Mouse (Mus musculus) stomach, embryonic 15.5 days (tissue): ENCODE measurements around the gene Tmtc2. TPM values are rescaled to one million over a fixed set of nuclear protein-coding genes. Genes with fewer than 3 reads are reported as not detected.
"Not testable (repeated sequence)": the region's sequence is repeated elsewhere in the genome, so short reads cannot be mapped to it uniquely, and the experiment has no call there.

Experiments used
- ATAC-seq: fragments of 200-750 bp; cut with Nextera tagmentation; 2 replicates; pipeline ENCODE4 v1.8.0; 2017; ENCODE audit warnings: low read depth, moderate number of reproducible peaks, moderate TSS enrichment; ENCODE audit not compliant: insufficient read depth, low FRiP score
- H3K27ac ChIP-seq: fragments of 300-500 bp; sonication (generic); 2 replicates; pipeline ENCODE4 v1.5.1; 2015; ENCODE audit warnings: mild to moderate bottlenecking, inconsistent platforms
- H3K27me3 ChIP-seq: fragments of 300-500 bp; sonication (generic); replicated peaks from 2 replicates; pipeline ENCODE4 v1.6.1; 2015; ENCODE audit warnings: inconsistent platforms
- H3K36me3 ChIP-seq: fragments of 300-500 bp; sonication (generic); 2 replicates; pipeline ENCODE4 v1.6.1; 2015; ENCODE audit warnings: inconsistent platforms
- H3K4me1 ChIP-seq: fragments of 300-500 bp; sonication (generic); 2 replicates; pipeline ENCODE4 v1.6.1; 2015; ENCODE audit warnings: inconsistent platforms
- H3K4me2 ChIP-seq: fragments of 300-500 bp; sonication (generic); 2 replicates; pipeline ENCODE4 v1.6.1; 2015; ENCODE audit warnings: mild to moderate bottlenecking, inconsistent platforms
- H3K4me3 ChIP-seq: fragments of 300-500 bp; sonication (generic); replicated peaks from 2 replicates; pipeline ENCODE4 v1.5.1; 2015; ENCODE audit warnings: inconsistent platforms
- H3K9ac ChIP-seq: fragments of 300-500 bp; sonication (generic); 2 replicates; pipeline ENCODE4 v1.6.1; 2015; ENCODE audit warnings: inconsistent platforms
- H3K9me3 ChIP-seq: fragments of 300-500 bp; sonication (generic); 2 replicates; pipeline ENCODE4 v1.6.1; 2016; ENCODE audit warnings: inconsistent platforms
- WGBS: fragments of 180-500 bp; shearing (Covaris S2); methylation state at CpG from one replicate; pipeline ENCODE4 v1.1.7; 2015; 5-methylcytosine and 5-hydroxymethylcytosine counted together
- polyA plus RNA-seq: library from polyadenylated mRNA; unstranded; fragments of >200 nt; fragmentation: Nextera tagmentation; extraction: Ambion mirVana; gene quantifications from 2 replicates; pipeline ENCODE4 v1.2.1, GENCODE M21; 2015

Tmtc2 gene
- polyA plus RNA-seq, 1 experiment from 2014 or later = 12.2 TPM

- H3K9me3 ChIP-seq = no peaks in the 10 kb centered on the region
- no peak overlapping the region for H3K9ac ChIP-seq
- H3K4me3 ChIP-seq = no peak overlapping the region
- WGBS = 51% methylated on average over 3 of the region's 3 CpGs
- H3K4me1 ChIP-seq = no peaks in the 10 kb centered on the region
- H3K27me3 ChIP-seq = no peaks in the 10 kb centered on the region
- no peak overlapping the region for H3K27ac ChIP-seq
- peaks cover 6% of the 10 kb centered on the region for H3K36me3 ChIP-seq
- ATAC-seq = no peak
- no peak overlapping the region for H3K4me2 ChIP-seq
These were observed 254.8 kb downstream of the Tmtc2 start for GRCm38 (mm10) chr10:105319299-105320057.

GRCm38 (mm10) chr10:105318869-105319268, 255.4 kb downstream of the Tmtc2 start:
- Histone ChIP-seq H3K4me1 (no peaks in the 10 kb centered on the region), H3K36me3 (peaks cover 6% of the 10 kb centered on the region), H3K27ac (no peak overlapping the region), H3K27me3 (no peaks in the 10 kb centered on the region), H3K4me3 (no peak overlapping the region), H3K9ac (no peak overlapping the region), H3K9me3 (no peaks in the 10 kb centered on the region), H3K4me2 (no peak overlapping the region)
- no peak for ATAC-seq
- WGBS = 33% methylated on average over 2 of the region's 2 CpGs

- Histone ChIP-seq H3K4me2 (no peak overlapping the region), H3K9ac (no peak overlapping the region), H3K27ac (no peak overlapping the region), H3K36me3 (no peaks in the 10 kb centered on the region), H3K27me3 (no peaks in the 10 kb centered on the region), H3K4me1 (no peaks in the 10 kb centered on the region), H3K4me3 (no peak overlapping the region), H3K9me3 (no peaks in the 10 kb centered on the region)
- ATAC-seq = no peak
- 75% methylated on average over 5 of the region's 5 CpGs for WGBS
These were observed 261.3 kb downstream of the Tmtc2 start for GRCm38 (mm10) chr10:105312986-105313385.

DNA sequence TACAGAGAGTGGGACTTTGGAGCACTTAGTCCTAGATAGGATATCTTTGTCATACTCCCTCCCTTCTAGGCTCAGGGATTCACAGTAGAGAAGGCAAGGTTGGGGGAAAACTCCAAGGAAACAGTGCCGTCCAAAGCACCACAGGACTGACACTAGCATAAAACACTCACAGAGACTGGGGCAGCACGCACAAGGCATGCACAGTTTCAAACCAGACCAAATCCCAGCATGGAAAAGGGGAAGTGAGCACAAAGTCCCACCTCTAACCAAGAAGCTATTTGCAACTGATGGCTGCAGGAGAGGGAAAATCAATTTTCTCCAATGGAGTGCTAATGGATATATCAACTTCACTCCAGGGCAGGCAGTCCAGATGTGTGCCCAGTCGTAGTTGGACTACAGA, 276.7 kb downstream of the Tmtc2 start:
- no peak overlapping the region for H3K9ac ChIP-seq
- no peak overlapping the region for H3K27ac ChIP-seq
- no peaks in the 10 kb centered on the region for H3K36me3 ChIP-seq
- ATAC-seq = no peak
- no peaks in the 10 kb centered on the region for H3K4me1 ChIP-seq
- no peaks in the 10 kb centered on the region for H3K27me3 ChIP-seq
- H3K9me3 ChIP-seq = no peaks in the 10 kb centered on the region
- WGBS = 83% methylated on average over 3 of the region's 3 CpGs
- no peak overlapping the region for H3K4me3 ChIP-seq
- H3K4me2 ChIP-seq = no peak overlapping the region

DNA sequence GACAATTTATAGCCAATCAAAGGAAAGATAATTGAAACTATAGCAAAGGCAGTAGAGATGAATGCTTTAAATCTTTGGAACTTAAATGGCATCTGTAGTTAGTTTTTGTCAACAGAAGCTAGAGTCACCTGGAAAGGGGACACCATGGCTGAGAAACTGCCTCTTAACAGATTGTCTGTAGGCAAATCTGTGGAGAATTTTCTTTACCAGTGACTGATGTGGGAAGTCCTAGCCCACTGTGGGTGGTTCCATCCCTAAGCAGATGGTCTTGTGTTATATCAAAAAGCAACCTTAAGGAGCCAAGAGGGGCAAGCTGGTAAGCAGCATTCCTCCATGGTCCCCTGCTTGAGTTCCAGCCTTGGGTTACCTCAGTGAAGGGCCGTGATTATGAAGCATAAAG, 281.3 kb downstream of the Tmtc2 start:
- Histone ChIP-seq H3K4me2 (no peak overlapping the region), H3K27ac (no peak overlapping the region), H3K27me3 (no peaks in the 10 kb centered on the region), H3K4me3 (no peak overlapping the region), H3K9ac (no peak overlapping the region), H3K36me3 (no peaks in the 10 kb centered on the region), H3K9me3 (no peaks in the 10 kb centered on the region), H3K4me1 (no peaks in the 10 kb centered on the region)
- 100% methylated on average over 1 of the region's 1 CpGs for WGBS
- no peak for ATAC-seq

DNA sequence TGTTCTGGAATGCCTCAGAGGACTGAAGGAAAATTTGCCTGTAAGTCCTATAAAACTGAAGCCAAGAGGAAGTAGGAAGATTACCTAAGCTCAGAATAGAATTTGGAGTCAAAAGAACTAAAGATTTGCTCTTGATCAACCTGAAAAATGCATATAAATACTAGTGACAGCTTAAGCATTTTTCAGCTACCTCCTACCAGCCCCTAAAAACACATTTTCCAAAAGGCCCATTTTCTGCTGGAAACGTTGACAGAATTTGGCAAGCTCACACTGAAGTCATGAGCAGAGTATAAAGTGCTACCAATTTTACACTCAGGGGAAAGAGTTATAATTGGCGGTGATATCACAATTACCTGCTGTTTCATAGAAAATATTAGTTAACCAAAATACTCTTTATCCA, 285.8 kb downstream of the Tmtc2 start:
- no peak for ATAC-seq
- no peaks in the 10 kb centered on the region for H3K27me3 ChIP-seq
- H3K36me3 ChIP-seq = no peaks in the 10 kb centered on the region
- H3K4me3 ChIP-seq = no peak overlapping the region
- H3K9me3 ChIP-seq = no peaks in the 10 kb centered on the region
- H3K9ac ChIP-seq = no peak overlapping the region
- H3K4me2 ChIP-seq = no peak overlapping the region
- 70% methylated on average over 2 of the region's 2 CpGs for WGBS
- no peak overlapping the region for H3K27ac ChIP-seq
- H3K4me1 ChIP-seq = no peaks in the 10 kb centered on the region

DNA sequence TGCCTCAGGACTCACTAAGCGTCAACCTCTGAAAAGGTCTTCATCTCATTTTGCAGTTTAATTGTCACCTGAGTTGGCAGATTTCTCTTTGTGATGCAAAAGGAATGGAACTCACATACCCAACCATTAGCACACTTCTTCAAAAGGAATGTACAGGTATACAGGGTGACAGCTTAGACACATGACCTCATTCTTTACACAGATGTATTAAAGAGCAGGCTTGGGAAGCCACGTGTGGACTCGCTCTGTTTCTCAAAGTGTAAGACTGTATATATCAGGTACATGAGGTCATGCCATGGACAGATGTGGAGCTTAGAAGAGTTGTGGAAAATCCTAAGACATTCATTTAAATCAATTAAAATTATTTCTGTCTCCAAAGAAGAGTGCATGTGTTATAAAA, 286.7 kb downstream of the Tmtc2 start:
- H3K4me2 ChIP-seq = no peak overlapping the region
- no peak overlapping the region for H3K9ac ChIP-seq
- no peaks in the 10 kb centered on the region for H3K9me3 ChIP-seq
- no peak overlapping the region for H3K4me3 ChIP-seq
- H3K4me1 ChIP-seq = no peaks in the 10 kb centered on the region
- ATAC-seq = no peak
- H3K27me3 ChIP-seq = no peaks in the 10 kb centered on the region
- H3K36me3 ChIP-seq = no peaks in the 10 kb centered on the region
- H3K27ac ChIP-seq = no peak overlapping the region
- WGBS = 77% methylated on average over 3 of the region's 3 CpGs

DNA sequence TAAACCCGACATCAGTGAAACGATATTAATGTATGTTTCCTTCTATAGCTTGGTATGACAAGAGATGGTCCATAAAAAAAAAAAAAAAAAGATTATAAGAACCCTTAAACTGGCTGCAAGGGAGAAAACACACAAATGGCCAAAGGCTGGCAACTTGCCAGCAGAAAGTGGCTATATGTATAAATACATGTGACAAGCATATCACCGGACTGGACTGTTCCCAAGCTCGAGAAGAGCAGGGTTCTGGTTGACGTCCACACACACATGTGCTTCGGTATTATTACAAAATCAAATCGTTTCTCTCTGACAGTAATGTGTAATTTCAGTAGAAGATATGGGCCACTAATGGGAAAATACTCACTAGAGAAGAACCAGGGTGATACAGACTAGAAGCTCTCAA, 287.2 kb downstream of the Tmtc2 start:
- Histone ChIP-seq H3K27ac (no peak overlapping the region), H3K4me3 (no peak overlapping the region), H3K9me3 (no peaks in the 10 kb centered on the region), H3K27me3 (no peaks in the 10 kb centered on the region), H3K4me2 (no peak overlapping the region), H3K9ac (no peak overlapping the region), H3K36me3 (no peaks in the 10 kb centered on the region), H3K4me1 (no peaks in the 10 kb centered on the region)
- no peak for ATAC-seq
- 52% methylated on average over 7 of the region's 7 CpGs for WGBS

- WGBS = 74% methylated on average over 2 of the region's 2 CpGs
- no peak overlapping the region for H3K4me2 ChIP-seq
- H3K27ac ChIP-seq = no peak overlapping the region
These were observed 288.0 kb downstream of the Tmtc2 start for GRCm38 (mm10) chr10:105286221-105286620.

GRCm38 (mm10) chr10:105284171-105284570, 290.1 kb downstream of the Tmtc2 start:
- no peak; the same call in 1 of the 2 replicates for ATAC-seq

More at GRCm38 (mm10) chr10:105286221-105286620, 288.0 kb downstream of the Tmtc2 start:
- no peak for ATAC-seq
- H3K9me3 ChIP-seq = no peaks in the 10 kb centered on the region
- no peaks in the 10 kb centered on the region for H3K27me3 ChIP-seq
- H3K9ac ChIP-seq = no peak overlapping the region
- no peaks in the 10 kb centered on the region for H3K4me1 ChIP-seq
- no peak overlapping the region for H3K4me3 ChIP-seq
- no peaks in the 10 kb centered on the region for H3K36me3 ChIP-seq

DNA sequence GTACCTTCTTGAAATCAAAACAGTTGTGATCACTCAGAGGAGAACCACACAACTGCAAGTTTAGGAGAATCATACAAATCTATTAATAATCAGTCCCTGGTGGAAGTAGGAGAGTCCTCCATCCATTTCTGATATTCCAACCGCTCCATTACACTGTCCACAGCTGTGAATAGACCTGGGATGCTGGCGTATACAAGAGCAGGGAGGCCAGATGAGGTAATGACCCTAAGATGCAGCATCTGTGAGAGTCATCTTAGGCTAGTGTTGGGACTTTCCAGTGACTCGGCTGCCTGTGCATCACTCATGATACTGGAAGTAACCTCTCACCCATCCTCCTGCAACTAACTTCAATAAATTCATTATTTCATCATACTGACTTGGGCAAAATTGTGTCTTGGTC, 293.3 kb downstream of the Tmtc2 start:
- no peak overlapping the region for H3K4me3 ChIP-seq
- no peaks in the 10 kb centered on the region for H3K9me3 ChIP-seq
- no peak overlapping the region for H3K27ac ChIP-seq
- H3K9ac ChIP-seq = no peak overlapping the region
- no peak for ATAC-seq
- no peaks in the 10 kb centered on the region for H3K36me3 ChIP-seq
- H3K4me2 ChIP-seq = no peak overlapping the region
- H3K27me3 ChIP-seq = no peaks in the 10 kb centered on the region
- H3K4me1 ChIP-seq = no peaks in the 10 kb centered on the region
- WGBS = 87% methylated on average over 3 of the region's 3 CpGs

More at GRCm38 (mm10) chr10:105284171-105284570, 290.1 kb downstream of the Tmtc2 start:
- 44% methylated on average over 6 of the region's 6 CpGs for WGBS
- Histone ChIP-seq H3K4me2 (no peak overlapping the region), H3K4me1 (no peaks in the 10 kb centered on the region), H3K4me3 (no peak overlapping the region), H3K27me3 (no peaks in the 10 kb centered on the region), H3K9me3 (no peaks in the 10 kb centered on the region), H3K9ac (no peak overlapping the region), H3K36me3 (no peaks in the 10 kb centered on the region), H3K27ac (0 out of 2 replicates have a peak overlapping the region, but pooled peaks have one; percentile 9)

DNA sequence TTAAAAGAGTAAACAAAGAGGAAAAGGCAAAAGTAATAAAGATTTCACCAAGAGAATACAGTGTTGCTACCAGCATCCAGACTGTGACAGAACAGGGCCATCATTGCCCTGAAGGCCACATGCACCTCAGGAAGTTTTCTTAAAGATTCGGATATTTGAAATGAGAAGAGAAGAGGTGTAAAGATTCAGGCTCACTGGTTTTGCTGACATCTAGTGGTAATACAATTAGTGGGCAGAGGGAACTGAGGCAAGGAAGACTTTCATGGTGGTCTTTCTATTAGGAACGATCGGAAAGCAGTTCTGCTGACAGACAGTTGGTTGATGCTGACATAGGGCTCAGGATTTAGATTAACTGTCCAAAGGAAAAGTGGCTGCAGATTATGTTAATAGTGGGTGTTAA, 314.2 kb downstream of the Tmtc2 start:
- no peaks in the 10 kb centered on the region for H3K27me3 ChIP-seq
- H3K4me1 ChIP-seq = no peaks in the 10 kb centered on the region
- H3K4me2 ChIP-seq = no peak overlapping the region
- H3K4me3 ChIP-seq = no peak overlapping the region
- H3K27ac ChIP-seq = no peak overlapping the region
- H3K36me3 ChIP-seq = no peaks in the 10 kb centered on the region
- H3K9ac ChIP-seq = no peak overlapping the region
- no peak for ATAC-seq
- H3K9me3 ChIP-seq = no peaks in the 10 kb centered on the region
- WGBS = 73% methylated on average over 3 of the region's 3 CpGs

GRCm38 (mm10) chr10:105238291-105238690, 336.0 kb downstream of the Tmtc2 start:
- not testable (repeated sequence) for H3K4me3 ChIP-seq, H3K9ac ChIP-seq, H3K27me3 ChIP-seq, ATAC-seq, H3K4me1 ChIP-seq, H3K27ac ChIP-seq, H3K4me2 ChIP-seq, H3K9me3 ChIP-seq, H3K36me3 ChIP-seq
- WGBS = 81% methylated on average over 22 of the region's 22 CpGs
